Mouse (Mus musculus) layer of hippocampus, adult 9-11 months (tissue): ENCODE results near the gene Cyb5d1.

Experiments used
- DNase-seq: peaks from one replicate; pipeline ENCODE4 v3.0.0; 2022

Cyb5d1 gene

DNA sequence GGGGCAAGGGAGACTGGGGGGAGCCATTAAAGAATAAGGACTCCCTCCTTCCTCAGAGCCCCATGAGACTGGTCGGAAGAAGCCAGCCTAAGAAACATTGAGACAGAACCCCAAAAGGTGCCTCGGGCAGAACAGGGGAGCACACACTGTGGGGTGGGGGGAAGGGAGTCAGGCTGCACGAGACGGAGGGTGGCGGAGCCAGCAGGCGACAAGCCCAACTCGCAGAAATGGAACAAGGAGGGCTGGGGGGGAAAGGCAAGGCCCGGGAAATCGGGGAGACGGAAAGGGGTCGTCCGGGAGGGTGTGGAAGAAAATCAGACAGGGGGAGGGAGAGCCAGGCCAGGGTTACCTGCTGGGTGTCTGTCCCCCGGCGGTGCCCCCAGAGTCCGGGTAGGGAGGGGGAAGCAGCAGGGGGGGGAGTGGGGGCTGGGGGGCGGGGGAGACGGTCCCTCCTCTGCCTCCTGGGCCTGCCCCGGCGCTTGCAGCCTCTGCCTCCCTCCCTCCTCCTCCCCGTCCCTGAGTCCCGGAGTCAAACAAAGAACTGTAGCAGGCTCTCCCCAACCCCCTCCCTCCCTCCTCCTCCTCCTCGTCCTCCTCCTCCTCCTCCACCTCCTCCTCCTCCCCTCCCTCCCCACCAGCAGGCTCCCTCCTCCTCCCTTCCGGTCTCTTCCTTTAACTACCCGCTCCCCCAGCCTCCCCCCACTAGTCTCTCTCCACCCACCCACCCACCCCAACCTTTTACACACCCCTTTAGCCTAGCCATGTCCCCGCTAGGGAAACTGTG is 20.4 kb upstream of the Cyb5d1 start:
- no peak for DNase-seq

DNA sequence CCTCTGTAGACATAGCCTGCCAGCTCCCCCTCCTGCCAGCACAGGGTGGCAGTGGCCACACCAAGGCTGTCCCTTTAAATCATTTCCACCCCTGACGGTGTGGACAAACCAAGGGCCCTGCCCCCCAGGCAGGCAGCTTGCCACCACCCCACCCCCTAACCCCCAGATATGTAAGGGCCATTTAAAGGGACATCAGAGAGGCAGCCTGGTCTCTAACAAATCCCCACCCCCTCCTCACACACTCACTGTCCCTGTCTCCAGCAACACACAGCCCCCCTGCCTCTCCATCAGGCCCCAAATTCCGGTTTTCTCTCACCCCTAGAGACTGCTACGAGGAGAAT is 19.9 kb upstream of the Cyb5d1 start:
- DNase-seq, result no peak

GRCm38 (mm10) chr11:69414421-69415326 is 19.2 kb upstream of the Cyb5d1 start:
- DNase-seq, result peak; percentile 61

- no peak for DNase-seq
Measured at GRCm38 (mm10) chr11:69413221-69414181, 18.1 kb upstream of the Cyb5d1 start, which contains the start of gene Kdm6b. Kdm6b (minus strand) TSS chr11:69413675.

DNA sequence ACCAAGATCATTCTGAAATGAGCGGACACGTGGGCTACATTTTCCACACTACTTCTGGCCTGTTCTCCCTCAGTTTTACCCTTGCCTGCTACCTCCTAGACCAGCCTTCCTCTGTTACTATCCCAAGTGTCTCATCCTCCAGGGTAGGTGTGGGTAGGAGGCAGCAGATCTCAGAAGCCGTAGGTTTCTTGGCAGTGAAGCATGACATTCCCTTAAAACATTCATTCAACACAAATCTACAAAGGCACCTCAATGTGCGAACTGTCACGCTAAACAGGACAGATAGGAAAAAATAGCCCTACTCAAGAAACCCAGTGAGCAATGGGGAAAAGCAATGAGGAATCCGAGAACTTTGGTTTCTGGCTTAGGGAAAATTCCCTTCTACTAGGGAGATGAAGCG is 17.1 kb upstream of the Cyb5d1 start:
- DNase-seq, result no peak

GRCm38 (mm10) chr11:69411538-69412203 is 16.2 kb upstream of the Cyb5d1 start:
- DNase-seq, result no peak

- DNase-seq, result peak; percentile 94
Measured at GRCm38 (mm10) chr11:69411073-69411535, 15.7 kb upstream of the Cyb5d1 start.

GRCm38 (mm10) chr11:69410310-69411072 is 15.1 kb upstream of the Cyb5d1 start:
- DNase-seq, result no peak

DNA sequence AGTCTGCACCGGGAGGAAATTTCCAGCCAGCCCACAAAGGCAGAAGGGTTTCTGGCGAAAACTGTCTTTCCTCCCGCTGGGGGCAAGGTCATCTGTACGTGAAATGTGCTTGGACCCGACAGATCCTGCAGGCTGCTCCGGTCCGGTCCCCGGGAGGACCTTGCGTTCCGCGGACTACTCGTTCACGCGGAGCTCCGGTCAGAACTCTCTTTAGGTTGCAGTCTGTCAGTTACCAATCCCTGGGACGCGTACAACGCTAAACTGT is 14.5 kb upstream of the Cyb5d1 start:
- DNase-seq, result no peak

GRCm38 (mm10) chr11:69409378-69410044 is 14.1 kb upstream of the Cyb5d1 start:
- peak; percentile 82 for DNase-seq

DNA sequence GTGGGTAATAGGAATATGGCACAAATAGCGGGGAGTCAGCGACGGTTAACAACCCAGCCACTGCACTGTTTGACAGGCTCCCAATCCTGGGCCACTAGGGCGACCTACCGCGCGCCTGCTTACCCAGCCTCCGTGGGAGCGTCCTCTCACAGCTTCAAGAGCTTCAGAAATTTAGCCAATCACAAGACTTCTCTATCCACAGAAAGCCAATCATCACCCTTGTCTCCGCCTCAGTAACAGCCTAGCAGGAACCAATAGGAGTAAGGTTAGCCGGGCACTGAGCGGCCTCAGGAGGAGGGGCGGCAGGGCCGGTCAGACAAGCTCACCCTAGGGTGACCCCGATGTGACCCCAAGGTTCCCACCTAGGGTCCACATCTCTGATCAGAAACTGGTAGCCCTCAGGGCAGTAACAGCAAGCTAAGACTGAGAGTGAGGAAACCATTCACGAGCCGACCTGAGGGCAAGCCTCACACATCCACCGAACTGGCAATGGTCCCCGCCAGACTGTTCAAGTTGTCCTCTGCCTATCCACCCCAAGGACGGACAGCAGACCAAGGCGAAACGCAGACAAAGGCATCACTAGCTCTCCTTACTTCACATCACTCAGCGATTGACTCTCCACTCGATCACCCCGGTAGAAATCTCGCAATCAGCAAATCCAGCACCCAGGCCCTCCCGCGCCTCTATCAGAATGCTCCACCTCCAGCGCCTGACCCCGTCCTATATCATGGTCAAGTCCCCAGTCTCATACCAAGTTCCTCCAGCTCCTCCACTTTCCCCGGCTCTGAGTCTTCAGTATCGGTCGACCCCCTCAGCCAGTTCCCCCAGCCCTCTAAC is 13.3 kb upstream of the Cyb5d1 start:
- peak; percentile 94 for DNase-seq

- no peak for DNase-seq
Measured at GRCm38 (mm10) chr11:69407724-69408004, 12.2 kb upstream of the Cyb5d1 start.

GRCm38 (mm10) chr11:69406867-69407723 is 11.7 kb upstream of the Cyb5d1 start:
- DNase-seq, result no peak

DNA sequence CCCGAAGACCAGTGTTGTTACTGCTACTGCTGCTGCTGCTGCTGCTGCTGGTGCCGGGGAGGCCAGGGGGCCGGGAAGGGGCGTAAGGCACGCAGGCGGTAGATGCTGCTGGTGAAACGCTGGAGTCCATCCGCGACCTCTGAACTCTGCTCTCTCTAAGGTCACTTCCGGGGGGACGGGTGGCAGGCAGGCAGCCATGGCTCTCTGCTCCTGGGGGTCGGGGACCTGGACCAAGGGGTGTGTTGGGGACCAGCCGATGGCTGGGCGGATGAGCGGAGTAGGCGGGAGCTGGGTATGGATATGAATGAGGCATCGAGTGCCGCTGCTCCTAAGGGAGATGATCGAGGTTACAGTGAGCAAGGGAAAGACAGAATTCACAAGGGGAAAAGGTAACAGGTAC is 10.9 kb upstream of the Cyb5d1 start:
- no peak for DNase-seq

DNA sequence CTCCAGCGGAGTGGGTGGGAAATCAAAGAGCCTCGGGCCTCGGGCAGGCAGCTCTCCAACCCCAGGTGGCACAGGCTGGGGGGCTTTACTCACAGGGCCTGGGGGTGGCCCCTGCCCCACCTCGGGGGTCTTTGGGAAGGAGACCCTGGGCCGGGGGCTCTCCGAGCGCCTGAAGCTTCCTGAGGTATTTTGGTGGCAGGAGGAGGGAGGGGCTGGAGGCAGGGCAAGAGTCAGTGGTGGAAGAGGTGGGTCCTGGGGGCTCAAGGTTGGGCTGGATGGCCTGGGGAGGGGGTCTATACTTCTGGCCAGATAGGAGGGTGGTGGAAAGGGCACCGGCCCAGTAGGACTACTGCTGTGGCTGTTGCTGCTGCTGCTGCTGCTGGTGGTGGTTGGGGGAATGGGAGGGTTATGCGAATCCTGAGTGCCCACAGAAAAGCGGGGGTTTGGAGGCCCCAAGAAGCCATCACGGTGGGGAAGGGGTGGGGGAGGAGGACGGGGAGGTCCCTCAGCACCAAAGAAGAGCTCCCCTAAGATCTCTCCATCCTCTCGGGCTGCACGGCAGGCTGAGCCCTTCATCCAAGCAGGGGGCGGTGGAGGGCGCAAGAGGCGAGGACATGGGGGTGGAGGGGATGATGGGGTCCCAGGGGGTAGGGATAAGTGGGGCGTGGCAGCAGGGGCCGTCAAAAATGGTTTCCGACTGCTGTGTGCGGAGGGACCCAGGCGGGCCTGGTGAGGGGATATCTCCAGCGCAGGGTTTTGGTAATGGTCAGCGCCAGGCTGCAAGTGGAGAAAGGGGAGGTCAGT is 10.2 kb upstream of the Cyb5d1 start:
- no peak for DNase-seq

GRCm38 (mm10) chr11:69404595-69405396 is 9.4 kb upstream of the Cyb5d1 start:
- no peak for DNase-seq
